Mouse (Mus musculus): ENCODE measurements around the gene Ipo13. TPM values are rescaled to one million over a fixed set of nuclear protein-coding genes. Genes with fewer than 3 reads are reported as not detected.

The Ipo13 gene
- polyA plus RNA-seq, 1 experiment from 2014 or later, result 62.0 TPM

DNA sequence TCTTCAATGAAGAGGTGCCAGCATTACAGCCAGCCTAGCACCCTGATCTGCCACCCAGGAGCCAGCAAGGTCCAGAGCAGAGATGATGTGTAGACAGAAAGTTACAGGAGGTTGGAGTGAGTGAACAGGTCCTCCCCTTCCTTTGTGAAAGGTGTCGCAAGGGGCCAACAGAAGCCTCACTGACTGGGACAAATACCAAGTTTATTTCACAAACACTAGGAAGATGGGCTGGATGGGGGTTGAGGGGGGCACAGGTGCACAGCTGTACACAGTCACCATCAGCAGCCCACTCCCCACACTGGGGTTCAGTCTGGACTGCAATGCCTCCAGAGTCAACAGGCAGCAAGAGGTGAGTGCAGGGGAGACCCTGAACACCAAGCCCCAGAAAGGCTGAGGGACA, 30.7 kb downstream of the Ipo13 start:
- H3K27me3 ChIP-seq (ENCODE audit: control insufficient read depth, insufficient read depth, low read length), result no peaks in the 10 kb centered on the region
- 100% methylated on average over 1 of the region's 1 CpGs for WGBS
- H3K36me3 ChIP-seq (ENCODE audit: control insufficient read depth, insufficient read depth, low read length), result no peaks in the 10 kb centered on the region; the same call in 1 of the 2 replicates
- H3K27ac ChIP-seq (ENCODE audit: low read depth, low read length), result no peak overlapping the region
- H3K9me3 ChIP-seq (ENCODE audit: control insufficient read depth, low read length), result no peaks in the 10 kb centered on the region
- peaks cover 18% of the 10 kb centered on the region; the same call in 1 of the 2 replicates for H3K4me1 ChIP-seq (replicated peaks; ENCODE audit: control insufficient read depth, insufficient read depth, low read length)
- no peak overlapping the region for H3K4me3 ChIP-seq (ENCODE audit: low read depth, low read length)
- peak overlapping the region; percentile 89; the same call in 1 of the 2 replicates for H3K4me2 ChIP-seq (ENCODE audit: low read depth, low read length, severe bottlenecking)
- no peak for ATAC-seq (replicated peaks; ENCODE audit: low FRiP score)
- 0 out of 2 replicates have a peak overlapping the region, but pooled peaks have one; percentile 8 for H3K9ac ChIP-seq (ENCODE audit: low read length)
- no peak for DNase-seq (ENCODE audit: low spot score)

DNA sequence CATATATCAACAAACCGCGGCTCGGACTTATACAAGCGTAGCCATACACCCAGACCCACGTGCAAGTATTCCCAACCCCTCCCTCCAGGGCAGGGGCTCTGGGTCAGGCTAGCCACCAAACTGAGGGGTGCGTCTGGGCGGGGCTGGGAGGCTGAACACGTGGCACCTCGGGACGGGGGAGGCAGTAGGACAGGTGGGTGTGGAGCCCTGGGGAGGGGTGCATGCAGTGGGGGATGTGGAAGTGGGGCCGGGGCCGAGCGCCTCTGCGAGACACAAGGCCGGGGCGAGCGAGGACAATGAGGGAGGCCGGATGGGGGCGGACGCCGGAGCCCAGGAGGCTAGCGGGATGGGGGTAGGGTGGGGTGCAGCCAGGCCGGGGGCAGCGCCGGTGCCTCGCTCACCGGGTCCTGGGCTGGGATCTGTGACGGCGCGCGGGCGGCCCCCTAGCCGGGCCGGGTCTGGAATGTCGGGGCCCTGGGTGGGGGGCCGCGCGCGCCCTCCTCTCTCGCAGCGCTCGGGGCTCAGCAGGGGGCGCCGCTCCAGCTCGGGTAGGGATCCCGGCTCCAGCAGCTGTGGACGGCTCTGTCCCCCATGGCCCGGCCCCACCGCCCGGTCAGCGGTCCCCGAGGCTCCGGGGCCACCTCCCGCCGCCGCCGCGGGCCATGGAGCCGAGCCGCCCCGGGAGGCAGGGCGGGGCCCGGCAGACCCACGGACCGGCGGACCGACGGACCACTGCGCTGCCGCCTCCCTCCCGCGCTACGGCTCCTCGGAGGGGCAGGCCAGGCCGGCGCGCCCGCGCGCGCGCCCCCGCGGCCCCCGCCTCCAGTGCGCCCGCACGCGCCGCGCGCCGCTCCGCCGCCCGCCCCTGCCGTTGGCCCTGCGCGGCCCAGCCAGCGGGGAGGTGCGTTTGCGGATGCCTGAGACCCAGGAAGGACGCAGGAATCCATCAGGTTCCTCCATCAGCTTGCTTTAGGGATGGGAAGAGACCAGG, 31.8 kb downstream of the Ipo13 start, which contains the start of gene B4galt2:
TSS of gene B4galt2 (minus strand) at position 787 of the 991 bp plus-strand sequence.
- H3K27ac ChIP-seq (ENCODE audit: low read depth, low read length), result peak within 1 kb of the TSS; percentile 18; the same call in 1 of the 2 replicates
- peak within 1 kb of the TSS; percentile 91 for H3K9ac ChIP-seq (ENCODE audit: low read length)
- H3K4me3 ChIP-seq (ENCODE audit: low read depth, low read length), result peak within 1 kb of the TSS; percentile 84
- H3K9me3 ChIP-seq (ENCODE audit: control insufficient read depth, low read length), result no peaks in the 10 kb centered on the region
- peak; percentile 45 for ATAC-seq (replicated peaks; ENCODE audit: low FRiP score)
- peak; percentile 81 for DNase-seq (ENCODE audit: low spot score)
- no peaks in the 10 kb centered on the region for H3K27me3 ChIP-seq (ENCODE audit: control insufficient read depth, insufficient read depth, low read length)
- H3K4me2 ChIP-seq (ENCODE audit: low read depth, low read length, severe bottlenecking), result peak within 1 kb of the TSS; percentile 89
- H3K36me3 ChIP-seq (ENCODE audit: control insufficient read depth, insufficient read depth, low read length), result no peaks in the 10 kb centered on the region; the same call in 1 of the 2 replicates
- WGBS, result under 1% methylated on average over 73 of the region's 103 CpGs
- H3K4me1 ChIP-seq (replicated peaks; ENCODE audit: control insufficient read depth, insufficient read depth, low read length), result peaks cover 18% of the 10 kb centered on the region; the same call in 1 of the 2 replicates

DNA sequence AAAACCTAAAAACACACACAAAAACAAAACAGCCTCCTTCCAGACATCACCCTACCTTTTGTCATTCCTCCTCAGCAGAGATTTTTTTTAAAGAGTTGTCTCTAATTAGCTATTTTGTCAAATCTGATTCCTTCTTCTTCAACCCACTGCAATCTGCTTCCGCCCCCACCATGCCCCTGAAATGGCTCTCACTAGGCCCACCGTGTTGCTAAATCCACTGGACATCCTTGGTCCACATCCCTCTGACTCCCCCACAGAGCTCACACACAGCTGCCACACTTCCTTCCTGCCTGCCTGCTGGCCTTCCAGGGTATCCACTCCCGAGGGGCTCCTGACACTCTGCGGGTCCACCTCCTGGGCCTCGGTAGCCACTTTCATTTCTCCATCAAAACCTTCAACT, 36.1 kb downstream of the Ipo13 start:
- ATAC-seq (replicated peaks; ENCODE audit: low FRiP score), result no peak

DNA sequence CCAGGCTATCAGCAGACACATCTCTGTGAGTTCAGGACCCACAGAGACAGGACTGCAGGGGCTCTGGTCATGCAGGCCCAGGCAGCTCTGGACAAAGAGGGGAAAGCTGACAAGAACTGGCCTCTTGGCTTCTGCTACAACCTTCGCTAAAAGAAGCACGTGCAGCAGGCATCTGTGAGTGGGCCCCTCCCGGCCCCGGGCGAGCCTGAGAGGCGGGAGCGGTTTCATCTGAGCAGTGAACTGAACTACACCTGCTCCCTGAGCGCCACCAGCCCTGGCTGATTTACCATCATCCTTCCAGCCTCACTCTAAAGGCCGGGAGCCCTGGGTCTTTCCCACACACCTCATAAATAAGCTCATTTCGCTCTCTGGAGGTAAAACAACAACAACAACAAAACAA, 36.5 kb downstream of the Ipo13 start:
- no peak overlapping the region for H3K4me2 ChIP-seq (ENCODE audit: low read depth, low read length, severe bottlenecking)
- WGBS, result 83% methylated on average over 10 of the region's 10 CpGs
- 0 out of 2 replicates have a peak, but pooled peaks cover 3% of the 10 kb centered on the region for H3K4me1 ChIP-seq (replicated peaks; ENCODE audit: control insufficient read depth, insufficient read depth, low read length)
- no peak overlapping the region for H3K9ac ChIP-seq (ENCODE audit: low read length)
- H3K9me3 ChIP-seq (ENCODE audit: control insufficient read depth, low read length), result no peaks in the 10 kb centered on the region
- peaks cover 3% of the 10 kb centered on the region; the same call in 1 of the 2 replicates for H3K36me3 ChIP-seq (ENCODE audit: control insufficient read depth, insufficient read depth, low read length)
- no peak for ATAC-seq (replicated peaks; ENCODE audit: low FRiP score)
- no peak overlapping the region for H3K4me3 ChIP-seq (ENCODE audit: low read depth, low read length)
- DNase-seq (ENCODE audit: low spot score), result no peak
- H3K27me3 ChIP-seq (ENCODE audit: control insufficient read depth, insufficient read depth, low read length), result no peaks in the 10 kb centered on the region
- no peak overlapping the region for H3K27ac ChIP-seq (ENCODE audit: low read depth, low read length)

More for the DNA sequence above, 36.1 kb downstream of the Ipo13 start:
- Histone ChIP-seq H3K4me2 (ENCODE audit: low read depth, low read length, severe bottlenecking) (no peak overlapping the region), H3K27ac (ENCODE audit: low read depth, low read length) (no peak overlapping the region), H3K9ac (ENCODE audit: low read length) (no peak overlapping the region), H3K36me3 (ENCODE audit: control insufficient read depth, insufficient read depth, low read length) (peaks cover 1% of the 10 kb centered on the region; the same call in 1 of the 2 replicates), H3K27me3 (ENCODE audit: control insufficient read depth, insufficient read depth, low read length) (no peaks in the 10 kb centered on the region), H3K9me3 (ENCODE audit: control insufficient read depth, low read length) (no peaks in the 10 kb centered on the region), H3K4me1 (replicated peaks; ENCODE audit: control insufficient read depth, insufficient read depth, low read length) (peaks cover 7% of the 10 kb centered on the region; the same call in 1 of the 2 replicates), H3K4me3 (ENCODE audit: low read depth, low read length) (no peak overlapping the region)
- WGBS, result 85% methylated on average over 5 of the region's 5 CpGs
- DNase-seq (ENCODE audit: low spot score), result no peak

DNA sequence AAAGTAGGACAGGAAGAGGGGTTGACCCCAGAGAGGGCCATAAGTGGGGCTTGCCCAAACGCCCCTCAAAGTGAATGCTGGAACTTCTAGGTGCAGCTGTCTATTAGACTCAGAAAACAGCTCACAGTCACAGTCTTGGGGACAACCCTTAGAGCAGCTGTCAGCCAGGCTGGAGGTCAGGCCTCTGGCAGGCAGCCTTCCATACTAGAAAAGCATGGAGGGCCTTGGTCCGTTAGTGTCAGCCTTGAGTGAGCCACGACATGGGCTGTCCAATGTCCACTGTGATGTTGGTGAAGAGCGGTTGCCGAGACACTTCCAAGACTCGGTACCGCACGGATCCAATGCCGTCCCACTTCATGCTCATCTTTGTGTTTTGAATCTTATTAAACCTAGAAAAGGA, 41.2 kb downstream of the Ipo13 start:
- no peak for DNase-seq (ENCODE audit: low spot score)
- H3K4me1 ChIP-seq (replicated peaks; ENCODE audit: control insufficient read depth, insufficient read depth, low read length), result 0 out of 2 replicates have a peak, but pooled peaks cover 6% of the 10 kb centered on the region
- ATAC-seq (replicated peaks; ENCODE audit: low FRiP score), result no peak
- H3K9ac ChIP-seq (ENCODE audit: low read length), result no peak overlapping the region
- H3K36me3 ChIP-seq (ENCODE audit: control insufficient read depth, insufficient read depth, low read length), result peaks cover 3% of the 10 kb centered on the region; the same call in 1 of the 2 replicates
- no peak overlapping the region for H3K27ac ChIP-seq (ENCODE audit: low read depth, low read length)
- 92% methylated on average over 9 of the region's 9 CpGs for WGBS
- no peaks in the 10 kb centered on the region for H3K27me3 ChIP-seq (ENCODE audit: control insufficient read depth, insufficient read depth, low read length)
- no peak overlapping the region for H3K4me2 ChIP-seq (ENCODE audit: low read depth, low read length, severe bottlenecking)
- no peak overlapping the region for H3K4me3 ChIP-seq (ENCODE audit: low read depth, low read length)
- H3K9me3 ChIP-seq (ENCODE audit: control insufficient read depth, low read length), result no peaks in the 10 kb centered on the region

DNA sequence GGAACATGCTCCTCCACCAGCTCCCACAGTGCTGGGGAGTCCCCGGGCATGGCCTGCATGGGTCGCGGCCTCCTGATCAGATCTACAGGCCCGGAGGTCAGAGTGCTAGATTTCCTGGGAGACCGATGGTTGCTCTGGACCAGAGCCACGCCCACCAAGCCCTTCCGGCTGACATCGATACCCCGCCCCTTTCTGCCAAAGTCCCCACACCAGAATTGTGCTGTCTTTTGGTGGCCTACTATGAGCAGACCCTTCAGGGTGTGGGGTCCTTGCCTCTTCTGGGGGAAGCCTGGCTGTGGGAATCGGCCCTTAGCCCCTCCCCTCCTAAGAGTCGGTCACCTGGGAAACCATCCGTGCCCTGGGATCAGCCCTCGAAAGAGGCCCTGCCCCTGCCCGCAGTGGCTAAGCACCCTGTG, 42.3 kb downstream of the Ipo13 start, which contains the start of gene Ccdc24:
TSS of gene Ccdc24 (minus strand) at position 87 of the 416 bp plus-strand sequence.
- Histone ChIP-seq H3K4me3 (ENCODE audit: low read depth, low read length) (no peak within 1 kb of the TSS; the same call in 1 of the 2 replicates), H3K9me3 (ENCODE audit: control insufficient read depth, low read length) (no peaks in the 10 kb centered on the region), H3K36me3 (ENCODE audit: control insufficient read depth, insufficient read depth, low read length) (peaks cover 3% of the 10 kb centered on the region; the same call in 1 of the 2 replicates), H3K9ac (ENCODE audit: low read length) (0 out of 2 replicates have a peak within 1 kb of the TSS, but pooled peaks have one; percentile 33), H3K4me1 (replicated peaks; ENCODE audit: control insufficient read depth, insufficient read depth, low read length) (0 out of 2 replicates have a peak, but pooled peaks cover 6% of the 10 kb centered on the region), H3K4me2 (ENCODE audit: low read depth, low read length, severe bottlenecking) (peak within 1 kb of the TSS; percentile 35), H3K27ac (ENCODE audit: low read depth, low read length) (no peak within 1 kb of the TSS), H3K27me3 (ENCODE audit: control insufficient read depth, insufficient read depth, low read length) (no peaks in the 10 kb centered on the region)
- DNase-seq (ENCODE audit: low spot score) (peak; percentile 68), ATAC-seq (replicated peaks; ENCODE audit: low FRiP score) (peak; percentile 49; the same call in 1 of the 2 replicates)
- 6% methylated on average over 14 of the region's 14 CpGs for WGBS

DNA sequence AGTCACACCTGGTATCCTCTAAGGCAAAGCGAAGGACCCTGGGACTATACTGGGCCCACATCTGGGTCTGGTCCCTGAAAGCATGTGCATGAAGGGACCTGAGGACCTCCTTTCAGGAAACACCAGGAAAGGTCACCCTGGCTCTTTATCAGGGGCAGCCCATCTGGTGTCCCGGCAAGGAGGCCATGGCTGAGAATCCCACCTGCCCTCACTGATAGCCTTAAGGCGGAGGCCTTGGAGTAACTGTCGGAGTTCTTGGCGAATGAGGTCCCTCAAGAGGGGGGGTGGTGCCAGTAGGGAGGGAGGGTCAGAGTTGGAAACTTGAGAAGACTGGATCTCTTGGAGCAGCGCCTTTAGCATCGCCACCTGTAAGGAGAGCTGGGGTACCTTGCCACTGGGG, 43.0 kb downstream of the Ipo13 start:
- H3K36me3 ChIP-seq (ENCODE audit: control insufficient read depth, insufficient read depth, low read length), result peaks cover 3% of the 10 kb centered on the region; the same call in 1 of the 2 replicates
- no peaks in the 10 kb centered on the region for H3K9me3 ChIP-seq (ENCODE audit: control insufficient read depth, low read length)
- H3K27ac ChIP-seq (ENCODE audit: low read depth, low read length), result no peak overlapping the region
- H3K4me3 ChIP-seq (ENCODE audit: low read depth, low read length), result no peak overlapping the region
- H3K4me1 ChIP-seq (replicated peaks; ENCODE audit: control insufficient read depth, insufficient read depth, low read length), result 0 out of 2 replicates have a peak, but pooled peaks cover 6% of the 10 kb centered on the region
- no peak overlapping the region for H3K9ac ChIP-seq (ENCODE audit: low read length)
- no peak for ATAC-seq (replicated peaks; ENCODE audit: low FRiP score)
- DNase-seq (ENCODE audit: low spot score), result no peak
- WGBS, result 69% methylated on average over 7 of the region's 7 CpGs
- H3K27me3 ChIP-seq (ENCODE audit: control insufficient read depth, insufficient read depth, low read length), result no peaks in the 10 kb centered on the region
- no peak overlapping the region; the same call in 1 of the 2 replicates for H3K4me2 ChIP-seq (ENCODE audit: low read depth, low read length, severe bottlenecking)

DNA sequence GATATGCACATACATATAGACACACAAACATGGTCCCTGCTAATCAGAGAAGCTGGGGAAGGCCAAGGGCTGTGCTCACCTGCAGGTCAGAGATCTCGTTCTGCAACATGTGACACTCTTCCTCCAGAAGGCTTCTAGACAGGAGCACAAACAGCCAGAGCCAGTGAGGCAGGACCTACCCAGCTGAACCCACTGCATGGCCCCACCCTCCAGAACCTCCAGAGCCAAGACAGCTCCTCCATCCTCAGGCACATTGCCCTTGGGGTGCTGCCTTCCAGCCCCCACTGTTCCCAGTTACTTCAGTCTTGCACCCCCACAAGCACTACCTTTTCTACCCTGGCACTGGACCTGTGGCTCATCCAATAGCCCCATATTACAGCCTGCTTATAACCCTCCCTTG, 44.4 kb downstream of the Ipo13 start:
- Histone ChIP-seq H3K27ac (ENCODE audit: low read depth, low read length) (no peak overlapping the region), H3K4me2 (ENCODE audit: low read depth, low read length, severe bottlenecking) (no peak overlapping the region), H3K9me3 (ENCODE audit: control insufficient read depth, low read length) (no peaks in the 10 kb centered on the region), H3K27me3 (ENCODE audit: control insufficient read depth, insufficient read depth, low read length) (no peaks in the 10 kb centered on the region), H3K9ac (ENCODE audit: low read length) (no peak overlapping the region), H3K4me1 (replicated peaks; ENCODE audit: control insufficient read depth, insufficient read depth, low read length) (0 out of 2 replicates have a peak, but pooled peaks cover 6% of the 10 kb centered on the region), H3K4me3 (ENCODE audit: low read depth, low read length) (no peak overlapping the region), H3K36me3 (ENCODE audit: control insufficient read depth, insufficient read depth, low read length) (peaks cover 3% of the 10 kb centered on the region; the same call in 1 of the 2 replicates)
- no peak for DNase-seq (ENCODE audit: low spot score)
- no peak for ATAC-seq (replicated peaks; ENCODE audit: low FRiP score)
- WGBS, result 71% methylated on average over 1 of the region's 1 CpGs

Data from forebrain, embryonic 11.5 days (tissue).